Mouse (Mus musculus): ENCODE results near the gene Zbtb16.

Gene Zbtb16

GRCm38 (mm10) chr9:48696731-48697469, 139.1 kb downstream of the Zbtb16 start:
- DNase-seq: peak; percentile 80

GRCm38 (mm10) chr9:48696330-48696729, 139.7 kb downstream of the Zbtb16 start:
- DNase-seq: peak; percentile 56

- DNase-seq: peak; percentile 25
Observed at GRCm38 (mm10) chr9:48695796-48696195, 140.2 kb downstream of the Zbtb16 start.

DNA sequence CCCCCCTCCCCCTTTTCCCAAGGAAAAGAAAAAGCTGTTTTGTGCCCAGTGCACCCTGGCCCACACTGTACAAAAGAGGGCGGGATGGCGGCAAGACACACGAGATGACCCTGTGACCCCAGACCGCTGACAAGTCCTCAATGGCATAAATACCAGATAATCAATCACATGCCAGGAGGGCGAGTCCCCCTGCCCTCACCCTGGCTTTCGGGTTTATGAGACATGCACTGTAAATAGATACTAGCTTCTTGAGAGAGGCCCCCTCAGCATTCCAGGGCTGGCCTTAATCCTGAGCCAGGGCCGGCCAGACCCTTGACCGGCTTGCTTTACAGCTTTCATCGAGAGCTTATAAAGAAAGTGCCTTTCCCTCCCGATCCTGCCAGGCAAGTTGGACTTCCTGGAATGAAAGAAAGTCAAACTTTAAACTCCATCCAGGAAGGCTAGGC, 141.4 kb downstream of the Zbtb16 start:
- DNase-seq: peak; percentile 82

- DNase-seq: no peak
Observed at GRCm38 (mm10) chr9:48693696-48694095, 142.3 kb downstream of the Zbtb16 start.

- DNase-seq: no peak
Observed at GRCm38 (mm10) chr9:48689718-48689980, 146.4 kb downstream of the Zbtb16 start.

- DNase-seq: no peak
Observed at GRCm38 (mm10) chr9:48688859-48689717, 146.9 kb downstream of the Zbtb16 start.

DNA sequence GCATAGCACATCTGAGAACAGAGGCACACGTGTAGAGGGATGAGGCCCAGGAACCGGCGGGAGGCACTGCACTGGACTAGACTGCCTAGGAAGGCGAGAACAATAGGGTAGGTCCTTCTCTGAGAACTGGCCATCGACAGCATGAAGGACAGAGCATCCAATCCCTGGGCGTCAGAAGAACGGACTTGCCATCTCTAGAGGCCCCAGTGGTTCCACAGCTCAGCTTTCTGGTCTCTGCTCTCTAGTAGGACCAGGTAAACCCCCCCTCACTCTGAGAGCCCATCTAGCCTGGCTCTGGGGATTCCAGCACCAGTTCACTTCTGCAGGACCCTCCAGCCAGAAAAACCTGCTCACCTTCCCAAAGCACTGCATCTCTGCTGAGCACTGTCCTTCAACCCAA, 148.1 kb downstream of the Zbtb16 start:
- no peak for DNase-seq

DNA sequence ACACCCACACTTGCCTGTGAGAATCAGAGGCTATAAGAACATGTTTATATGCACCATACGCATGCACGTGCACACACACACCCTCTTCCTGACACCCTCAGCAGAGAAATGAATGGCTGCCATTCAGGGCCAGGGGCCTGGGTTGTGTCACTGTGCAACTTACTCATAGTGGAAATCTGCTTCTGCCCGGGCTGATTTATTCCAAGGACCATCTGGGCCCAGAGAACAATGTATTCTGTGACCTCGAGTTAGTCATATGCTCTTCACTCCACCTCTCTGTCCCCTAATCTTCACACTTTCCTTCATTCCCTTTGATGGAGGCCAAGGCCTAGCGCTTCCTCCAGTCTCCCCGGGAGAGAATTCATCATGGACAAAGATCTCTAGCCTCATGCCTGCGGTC, 150.3 kb downstream of the Zbtb16 start:
- no peak for DNase-seq

GRCm38 (mm10) chr9:48684144-48684543, 151.9 kb downstream of the Zbtb16 start:
- no peak for DNase-seq

DNA sequence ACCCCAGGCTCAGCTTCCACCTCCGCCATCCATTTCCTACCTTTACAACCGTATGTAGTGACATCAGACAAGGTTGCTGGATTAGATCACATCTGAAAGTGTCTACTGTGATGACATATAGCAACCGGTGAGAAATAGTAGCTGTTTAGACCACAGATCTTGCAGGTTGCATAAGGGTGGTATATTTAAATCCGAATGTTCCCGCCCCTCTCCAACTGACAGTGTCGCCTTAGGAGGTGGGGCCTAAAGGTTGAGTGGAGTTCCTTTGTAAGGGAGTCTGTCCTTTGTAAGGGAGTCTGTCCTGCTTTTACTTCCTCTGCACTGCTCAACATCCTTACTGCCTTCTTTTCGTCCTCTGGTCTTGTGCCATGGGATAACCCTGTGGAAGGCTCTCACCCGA, 154.8 kb downstream of the Zbtb16 start:
- no peak for DNase-seq

GRCm38 (mm10) chr9:48678426-48679358, 157.3 kb downstream of the Zbtb16 start:
- DNase-seq: peak; percentile 73

GRCm38 (mm10) chr9:48675151-48675790, 160.8 kb downstream of the Zbtb16 start:
- DNase-seq: peak; percentile 88

DNA sequence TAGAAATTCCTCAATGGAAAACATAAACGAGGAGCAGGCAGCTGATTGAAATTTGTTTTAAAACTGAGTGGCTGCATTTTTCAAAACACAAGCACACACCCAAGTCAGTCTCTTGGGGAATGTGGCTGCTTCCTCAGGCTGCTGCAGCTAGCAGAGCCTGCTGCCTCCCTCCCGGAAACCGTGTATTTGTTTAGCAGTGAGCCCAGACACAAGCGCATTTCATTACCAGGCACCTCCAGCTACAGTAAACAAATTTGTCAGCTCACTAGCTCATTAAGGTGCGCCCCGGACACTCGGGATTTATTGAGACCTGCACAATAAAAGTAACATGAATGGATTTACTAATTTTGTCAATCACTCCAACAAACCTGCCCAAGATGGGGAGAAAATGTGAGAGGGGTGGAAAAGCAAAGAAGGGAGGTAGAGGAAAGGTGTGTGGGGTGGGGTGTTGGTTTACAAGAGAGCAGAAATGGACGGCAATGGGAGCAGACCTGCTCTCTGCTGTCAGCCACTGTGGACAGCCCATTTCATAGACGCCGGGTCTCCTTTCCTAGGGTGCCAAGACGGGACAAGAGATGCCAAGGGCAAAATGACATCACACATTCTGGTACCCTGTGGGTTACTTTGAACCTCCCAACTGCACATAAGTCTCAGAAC, 161.5 kb downstream of the Zbtb16 start:
- peak; percentile 67 for DNase-seq

GRCm38 (mm10) chr9:48673804-48674203, 162.2 kb downstream of the Zbtb16 start:
- no peak for DNase-seq

DNA sequence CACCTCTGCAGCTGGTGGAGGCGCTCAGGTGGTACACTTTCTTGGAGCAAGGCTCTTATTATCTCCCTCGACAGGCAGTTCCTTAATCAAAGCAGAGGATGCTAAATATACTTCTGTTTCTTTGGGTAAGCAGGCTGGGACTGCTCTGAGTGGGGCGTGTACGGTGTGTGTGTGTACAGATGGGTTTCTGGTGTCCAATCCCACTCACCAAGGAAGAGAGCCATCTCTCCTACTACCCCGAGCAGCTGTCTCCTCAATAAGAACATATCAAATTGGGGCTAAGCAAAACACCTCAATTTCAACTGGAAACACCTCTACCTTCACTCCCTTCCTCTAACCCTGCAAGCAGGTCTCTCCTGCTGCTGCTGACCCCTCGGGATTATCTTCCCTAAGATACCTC, 162.8 kb downstream of the Zbtb16 start:
- DNase-seq: no peak

DNA sequence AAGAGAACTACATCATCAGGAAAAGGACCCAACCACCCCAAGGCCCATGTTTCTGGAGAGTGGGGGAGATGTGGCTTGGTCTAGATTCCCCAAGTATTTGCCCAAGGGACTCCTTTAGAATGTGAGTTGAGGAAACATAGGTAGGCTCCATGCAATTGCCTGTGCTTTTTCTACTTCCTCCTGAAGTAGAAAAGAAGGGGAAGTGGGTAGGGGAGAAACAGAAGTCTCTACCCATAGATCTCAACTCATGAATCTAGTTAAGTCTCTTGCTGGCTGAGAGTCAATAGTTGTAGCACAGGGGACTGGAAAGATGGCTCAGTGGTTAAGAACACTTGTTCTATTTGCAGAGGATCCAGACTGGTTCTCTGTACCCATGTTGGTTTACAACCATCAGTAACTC, 164.2 kb downstream of the Zbtb16 start:
- DNase-seq: no peak

DNA sequence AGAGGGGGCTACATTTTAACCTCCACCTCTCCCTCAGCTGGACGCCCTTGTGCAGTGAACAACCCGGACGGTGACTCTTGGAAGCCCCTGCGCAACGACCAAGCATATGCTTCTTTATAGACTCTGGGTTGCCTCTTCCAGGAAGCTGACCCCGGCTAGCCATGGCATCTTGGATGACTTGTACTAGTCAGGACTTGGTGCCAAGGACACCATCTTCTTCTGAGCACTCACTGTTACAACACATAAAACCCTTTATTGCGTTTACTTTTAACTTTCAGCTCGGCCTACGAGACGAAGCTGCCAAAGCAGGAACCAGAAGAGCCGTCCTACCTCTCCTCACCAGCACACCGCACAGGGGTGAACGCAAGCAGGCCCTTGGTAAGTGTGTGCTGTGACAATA, 165.9 kb downstream of the Zbtb16 start:
- DNase-seq: no peak

DNA sequence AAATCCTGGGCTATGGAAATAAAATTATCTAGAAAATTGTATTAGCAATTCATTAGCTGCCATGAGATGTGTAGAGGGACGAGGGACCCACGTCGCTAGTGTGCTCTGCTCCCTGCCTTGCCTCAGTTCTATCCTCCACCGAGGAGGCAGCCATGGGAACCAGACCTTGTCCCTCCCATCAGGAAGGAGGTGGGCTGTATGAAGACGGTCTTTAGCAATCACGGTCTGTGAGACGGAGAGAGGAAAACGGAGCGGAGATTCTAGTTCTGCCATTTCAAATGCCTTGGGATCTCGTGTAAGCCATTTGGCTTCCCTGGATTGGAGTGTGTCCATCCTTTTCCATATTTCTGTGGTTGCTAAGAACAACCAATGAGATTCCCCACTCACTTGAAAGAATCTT, 166.3 kb downstream of the Zbtb16 start:
- no peak for DNase-seq

DNA sequence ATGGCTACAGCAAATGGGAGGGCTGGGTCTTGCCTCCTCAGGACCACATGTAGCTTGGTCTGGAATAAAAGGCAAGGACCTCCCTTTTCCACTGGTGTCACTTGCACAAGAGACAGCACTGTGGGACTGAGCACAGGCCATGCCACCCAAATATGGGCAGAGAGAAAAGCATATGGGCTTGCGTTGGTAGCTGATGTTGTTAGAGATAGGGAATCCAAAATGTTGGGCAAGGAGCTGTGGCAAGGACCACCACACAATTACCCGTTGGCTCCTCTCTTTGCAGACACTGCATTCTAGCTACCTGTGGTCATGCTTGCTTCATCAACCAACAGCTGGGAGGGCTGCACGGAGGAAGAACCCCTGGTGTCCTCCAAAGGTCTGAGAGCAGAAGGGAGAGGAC, 169.3 kb downstream of the Zbtb16 start:
- no peak for DNase-seq

DNA sequence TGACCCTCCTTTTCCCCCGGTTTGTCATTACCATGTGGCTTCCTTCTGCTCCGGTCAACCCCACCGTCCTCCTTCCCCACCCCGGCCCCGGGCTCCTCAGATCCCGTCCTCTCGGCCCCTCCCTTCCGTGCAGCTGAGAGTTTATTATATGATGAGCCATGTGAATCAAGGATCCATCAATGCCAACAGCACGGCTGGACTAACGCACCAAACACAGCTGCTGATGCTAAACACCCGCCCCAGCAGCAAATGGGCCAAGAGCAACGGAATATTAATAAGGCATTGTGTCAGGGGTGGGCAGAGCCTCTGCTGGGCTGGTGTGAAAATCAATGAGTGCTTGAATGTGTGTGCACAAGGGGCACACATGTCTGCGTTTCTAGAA, 173.0 kb downstream of the Zbtb16 start:
- DNase-seq: no peak

DNA sequence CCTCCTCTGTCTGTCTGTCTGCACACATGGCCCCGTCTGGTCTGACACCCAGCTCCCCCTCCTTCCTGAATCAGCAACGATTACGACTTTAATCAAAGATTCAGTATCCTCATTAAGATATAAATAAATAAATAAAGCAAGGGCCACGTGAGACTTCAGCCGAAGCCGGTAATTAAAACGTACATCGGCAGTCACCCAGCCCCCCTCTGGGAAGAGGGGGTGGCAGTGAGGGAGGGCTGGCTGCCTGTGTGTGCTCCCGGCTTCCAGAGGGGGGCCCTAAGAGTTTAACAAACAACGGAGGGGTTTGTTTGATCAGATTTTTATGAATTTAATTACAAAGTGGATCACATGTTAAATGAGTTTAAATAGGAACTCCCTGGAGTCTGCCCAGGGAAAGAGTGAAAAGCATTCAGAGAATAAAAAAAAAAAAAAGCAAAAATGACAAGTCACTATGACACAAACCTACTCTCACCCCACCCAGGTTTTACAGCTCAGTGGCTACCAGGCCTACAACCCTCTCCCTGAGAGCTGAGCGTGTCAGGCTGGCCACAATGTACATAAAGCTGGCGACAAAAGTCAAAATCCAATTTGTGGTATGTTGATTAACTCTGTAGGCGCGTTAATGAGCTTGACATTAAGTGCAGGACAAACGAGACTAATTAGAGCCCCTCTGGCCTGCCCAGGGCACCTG, 173.5 kb downstream of the Zbtb16 start:
- DNase-seq: no peak
